Mouse (Mus musculus): ENCODE measurements at regions not wholly inside any gene's neighbourhood (a gene's known extent, or its start where the extent isn't known, plus 50 kb on each side); places are given as distances from the start of the nearest gene placed in this dataset.

DNA sequence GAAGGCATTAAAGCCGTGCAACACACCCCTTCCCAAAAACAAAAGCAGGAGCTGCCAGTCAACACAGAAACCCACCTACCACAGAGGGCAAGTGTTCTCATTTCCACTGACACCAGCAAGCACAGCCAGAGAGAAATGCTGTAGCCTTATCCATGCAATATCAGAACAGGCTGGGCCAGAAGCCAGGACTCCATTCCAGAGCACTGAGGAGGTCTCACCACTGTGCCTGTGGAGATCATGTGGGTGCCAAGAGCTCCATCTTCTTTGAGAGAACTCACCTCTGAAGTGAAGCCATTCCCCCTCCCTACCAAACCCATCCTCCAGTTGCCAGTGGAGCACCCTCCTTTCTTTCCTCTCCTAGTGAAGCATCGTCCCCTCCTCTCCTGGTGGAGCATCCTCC lies 270.7 kb upstream of the Hs6st1 start:
- TF ChIP-seq MAX (IDR thresholded peaks at IDR 0.05) = no peak
- TF ChIP-seq CTCF (IDR thresholded peaks at IDR 0.05; ENCODE audit: control insufficient read depth, insufficient read depth, insufficient read length) = no peak
- no peak for TF ChIP-seq MYOD1 (IDR thresholded peaks at IDR 0.05; ENCODE audit: control insufficient read depth, insufficient read length, low read depth)
- no peak for TF ChIP-seq CEBPB (IDR thresholded peaks at IDR 0.05; ENCODE audit: low read depth)
- no peak for TF ChIP-seq USF1 (IDR thresholded peaks at IDR 0.05; ENCODE audit: low read depth)
- TF ChIP-seq FOSL1 (IDR thresholded peaks at IDR 0.05; ENCODE audit: insufficient read depth, low read length, poor library complexity, severe bottlenecking) = no peak
- no peak for TF ChIP-seq MYOG (IDR thresholded peaks at IDR 0.05; ENCODE audit: control insufficient read depth, extremely low read depth, insufficient read length)

Data from C2C12 (cell line).